Mouse (Mus musculus): ENCODE results near the gene Glb1. TPM values are rescaled to one million over a fixed set of nuclear protein-coding genes. Genes with fewer than 3 reads are reported as not detected.

Glb1 gene
- total and polyA plus RNA-seq, 3 experiments = 7.0 to 15.7 TPM; not detected in 1

GRCm38 (mm10) chr9:114428103-114428834, 27.4 kb downstream of the Glb1 start (continued):
- peak; percentile 65 for TF ChIP-seq USF1 (IDR thresholded peaks at IDR 0.05; ENCODE audit: low read depth, low read length)
- peak; percentile 82; the same call in 1 of the 2 replicates for TF ChIP-seq MAFK (IDR thresholded peaks at IDR 0.05; ENCODE audit: borderline replicate concordance, low read depth, low read length)
- TF ChIP-seq BHLHE40 (IDR thresholded peaks at IDR 0.05; ENCODE audit: borderline replicate concordance, low read depth, low read length) = peak; percentile 100

DNA sequence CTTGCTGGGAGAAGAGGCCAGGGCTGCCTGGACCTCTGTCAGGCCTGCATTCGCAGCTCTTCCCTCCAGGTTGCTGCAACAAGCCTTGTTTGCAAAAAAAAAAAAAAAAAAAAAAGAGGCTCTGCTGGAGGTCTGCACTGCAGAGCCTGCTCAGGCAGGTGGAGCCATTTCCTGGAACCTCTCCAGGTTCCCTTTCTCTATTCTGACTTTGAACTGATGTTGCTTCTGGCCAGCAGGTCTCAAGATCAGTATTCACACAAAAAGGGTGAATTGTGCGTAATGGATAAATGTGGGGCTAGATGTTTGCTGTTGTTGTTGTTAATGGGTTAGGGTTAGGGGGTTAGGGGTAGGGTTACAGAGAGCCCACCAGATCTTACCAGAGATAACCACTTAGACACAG, 34.8 kb downstream of the Glb1 start:
- no peak overlapping the region for H3K4me3 ChIP-seq (ENCODE audit: control insufficient read depth in 1 of 2, insufficient read depth in 1 of 2, low read depth in 2 of 2, low read length in 2 of 2)
- DNase-seq (ENCODE audit: low read depth, low spot score) = no peak
- H3K27ac ChIP-seq (ENCODE audit: control insufficient read depth, low read depth, low read length) = no peak overlapping the region
- no peaks in the 10 kb centered on the region for H3K27me3 ChIP-seq (ENCODE audit: control insufficient read depth in 1 of 2, insufficient read depth in 2 of 2, low read length in 2 of 2)
- H3K9ac ChIP-seq (ENCODE audit: control insufficient read depth, low read depth, low read length, poor library complexity, severe bottlenecking) = no peak overlapping the region
- H3K79me2 ChIP-seq (ENCODE audit: control insufficient read depth, insufficient read depth, low read length, poor library complexity) = no peaks in the 10 kb centered on the region
- TF ChIP-seq CHD2 (IDR thresholded peaks at IDR 0.05; ENCODE audit: low read length) = no peak
- peak; percentile 81 for TF ChIP-seq ZNF384 (IDR thresholded peaks at IDR 0.05; ENCODE audit: low read depth, low read length)
- no peak for TF ChIP-seq ZKSCAN1 (IDR thresholded peaks at IDR 0.05; ENCODE audit: low read depth, low read length)
- TF ChIP-seq CHD1 (IDR thresholded peaks at IDR 0.05; ENCODE audit: low read depth, low read length) = no peak
- TF ChIP-seq MYB (IDR thresholded peaks at IDR 0.05; ENCODE audit: low read depth, low read length) = no peak
- TF ChIP-seq NRF1 (IDR thresholded peaks at IDR 0.05; ENCODE audit: insufficient read depth, low read depth, low read length, poor library complexity, severe bottlenecking) = no peak
- no peak for TF ChIP-seq POLR2AphosphoS2 (IDR thresholded peaks at IDR 0.05; ENCODE audit: low read length)
- no peaks in the 10 kb centered on the region for H3K9me3 ChIP-seq (replicated peaks; ENCODE audit: insufficient read depth, low read length)
- no peaks in the 10 kb centered on the region; a peak in 1 of 4 replicates for H3K36me3 ChIP-seq (ENCODE audit: control insufficient read depth in 1 of 2, insufficient read depth in 2 of 2, low read length in 2 of 2)
- H3K4me1 ChIP-seq (ENCODE audit: control insufficient read depth in 1 of 2, insufficient read depth in 2 of 2, low read length in 2 of 2) = no peaks in the 10 kb centered on the region

DNA sequence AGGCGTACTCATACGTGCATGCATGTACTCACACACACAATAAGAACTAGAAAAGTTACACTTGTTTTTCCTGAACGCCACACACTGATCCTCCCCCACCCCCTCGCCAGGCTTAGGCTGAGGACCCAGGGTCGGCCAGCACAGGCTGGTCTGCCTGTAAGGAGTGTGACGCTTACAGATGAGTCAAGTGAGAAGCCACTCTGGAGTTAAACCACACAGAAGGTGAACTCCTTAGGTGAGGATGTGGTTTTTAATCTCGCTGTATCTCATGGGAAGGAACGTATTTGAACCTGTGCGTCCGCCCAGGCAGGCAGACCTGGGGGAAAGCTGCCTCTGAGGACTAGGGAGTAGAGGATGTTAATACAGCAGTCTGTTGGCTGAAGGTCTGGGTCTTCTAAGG, 39.7 kb downstream of the Glb1 start:
- Histone ChIP-seq H3K36me3 (ENCODE audit: control insufficient read depth in 1 of 2, insufficient read depth in 2 of 2, low read length in 2 of 2) (no peaks in the 10 kb centered on the region), H3K9ac (ENCODE audit: control insufficient read depth, low read depth, low read length, poor library complexity, severe bottlenecking) (no peak overlapping the region), H3K27me3 (ENCODE audit: control insufficient read depth in 1 of 2, insufficient read depth in 2 of 2, low read length in 2 of 2) (no peaks in the 10 kb centered on the region)

More for the DNA sequence above, 39.7 kb downstream of the Glb1 start:
- H3K27ac ChIP-seq (ENCODE audit: control insufficient read depth, low read depth, low read length) = no peak overlapping the region
- DNase-seq (ENCODE audit: low read depth, low spot score) = no peak
- TF ChIP-seq MXI1 (IDR thresholded peaks at IDR 0.05; ENCODE audit: low read depth, low read length) = no peak
- TF ChIP-seq MYC (IDR thresholded peaks at IDR 0.05; ENCODE audit: low read depth, low read length) = no peak
- no peak for TF ChIP-seq ZMIZ1 (IDR thresholded peaks at IDR 0.05; ENCODE audit: low read depth, low read length)
- no peak for TF ChIP-seq SMC3 (IDR thresholded peaks at IDR 0.05; ENCODE audit: low read depth, low read length)
- no peak for TF ChIP-seq GATA1 (IDR thresholded peaks at IDR 0.05; ENCODE audit: low read depth, low read length)
- TF ChIP-seq E2F4 (IDR thresholded peaks at IDR 0.05; ENCODE audit: borderline replicate concordance, low read depth, low read length) = no peak
- TF ChIP-seq HCFC1 (IDR thresholded peaks at IDR 0.05; ENCODE audit: low read depth, low read length) = no peak
- TF ChIP-seq ZKSCAN1 (IDR thresholded peaks at IDR 0.05; ENCODE audit: low read depth, low read length) = no peak
- no peak for TF ChIP-seq ZC3H11A (IDR thresholded peaks at IDR 0.05; ENCODE audit: low read depth, low read length)
- TF ChIP-seq MEF2A (IDR thresholded peaks at IDR 0.05; ENCODE audit: extremely low read depth, insufficient replicate concordance, low read depth, low read length, poor library complexity, severe bottlenecking) = no peak
- TF ChIP-seq MAZ (IDR thresholded peaks at IDR 0.05; ENCODE audit: low read depth, low read length) = no peak
- TF ChIP-seq UBTF (IDR thresholded peaks at IDR 0.05; ENCODE audit: borderline replicate concordance, insufficient read depth, low read depth, low read length) = no peak
- TF ChIP-seq ELF1 (IDR thresholded peaks at IDR 0.05; ENCODE audit: low read depth, low read length) = no peak
- no peak for TF ChIP-seq GABPA (IDR thresholded peaks at IDR 0.05; ENCODE audit: low read depth, low read length)
- TF ChIP-seq KAT2A (conservative IDR thresholded peaks at IDR 0.05; ENCODE audit: low read depth, low read length) = no peak
- TF ChIP-seq USF2 (IDR thresholded peaks at IDR 0.05; ENCODE audit: borderline replicate concordance in 1 of 2, insufficient read depth in 1 of 2, low read depth in 1 of 2, low read length in 2 of 2) = no peak
- TF ChIP-seq TCF12 (IDR thresholded peaks at IDR 0.05; ENCODE audit: low read depth, low read length) = no peak
- no peaks in the 10 kb centered on the region for H3K79me2 ChIP-seq (ENCODE audit: control insufficient read depth, insufficient read depth, low read length, poor library complexity)
- H3K4me1 ChIP-seq (ENCODE audit: control insufficient read depth in 1 of 2, insufficient read depth in 2 of 2, low read length in 2 of 2) = no peaks in the 10 kb centered on the region
- H3K4me3 ChIP-seq (ENCODE audit: control insufficient read depth in 1 of 2, insufficient read depth in 1 of 2, low read depth in 2 of 2, low read length in 2 of 2) = no peak overlapping the region
- H3K9me3 ChIP-seq (replicated peaks; ENCODE audit: insufficient read depth, low read length) = no peaks in the 10 kb centered on the region

All from MEL (cell line).